Mouse (Mus musculus): ENCODE measurements around the gene Prrxl1. TPM values are rescaled to one million over a fixed set of nuclear protein-coding genes. Genes with fewer than 3 reads are reported as not detected.
A peak's percentile ranks its signal among the peaks of the same experiment; 100 is the strongest.

The Prrxl1 gene
- total RNA-seq, 2 experiments from 2014 or later, result 0.15 TPM; not detected in 1

GRCm38 (mm10) chr14:32597232-32598231 is 1.7 kb upstream of the Prrxl1 start:
- DNase-seq (ENCODE audit: low spot score in 2 of 2), result peak in 1 of 2 experiments; percentile 31
- no peak for TF ChIP-seq CTCF (conservative IDR thresholded peaks at IDR 0.05)
- H3K4me3 ChIP-seq, result peak overlapping the region; percentile 18; the same call in 1 of the 2 replicates
- no peak overlapping the region for H3K27ac ChIP-seq

DNA sequence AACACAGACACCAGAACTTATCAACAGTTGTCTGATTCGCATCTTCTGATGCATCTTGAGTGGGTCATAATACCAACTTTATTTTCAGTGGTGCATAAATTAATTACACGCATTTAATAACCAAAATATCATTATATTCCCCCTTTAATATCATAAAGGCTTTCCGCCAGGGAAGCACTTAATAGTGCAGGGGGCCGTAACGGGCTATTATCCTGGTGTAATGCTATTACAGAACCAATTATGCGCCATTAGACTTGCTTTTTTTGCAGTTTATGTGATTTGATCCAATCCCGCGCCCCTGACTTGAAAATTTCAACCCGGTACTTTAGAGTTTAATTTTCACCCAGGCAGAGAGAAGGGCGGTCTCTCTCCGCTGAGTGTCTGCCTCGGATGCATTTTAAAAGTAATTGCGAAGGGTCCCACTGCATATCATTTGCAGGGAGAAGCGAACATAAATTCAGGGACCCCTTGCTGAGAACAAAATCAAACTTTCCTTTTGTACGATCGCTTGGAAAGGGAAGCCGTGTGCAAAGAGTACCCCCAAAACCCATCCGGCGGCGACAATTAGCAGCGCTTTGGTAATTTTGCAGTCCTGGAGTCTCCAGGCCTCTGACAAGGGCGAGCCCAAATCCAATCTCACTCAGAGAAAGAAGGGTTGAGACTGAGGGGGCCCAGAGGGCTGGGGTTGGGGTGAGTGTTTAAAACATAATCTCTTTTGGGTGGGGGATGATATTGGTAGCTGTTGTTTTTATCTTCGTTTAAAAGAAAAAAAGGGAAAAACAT is 579 bp upstream of the Prrxl1 start:
- Histone ChIP-seq H3K27ac (no peak overlapping the region), H3K4me3 (no peak overlapping the region; the same call in 1 of the 2 replicates)
- no peak for TF ChIP-seq CTCF (conservative IDR thresholded peaks at IDR 0.05)
- DNase-seq (ENCODE audit: low spot score in 2 of 2), result no peak

DNA sequence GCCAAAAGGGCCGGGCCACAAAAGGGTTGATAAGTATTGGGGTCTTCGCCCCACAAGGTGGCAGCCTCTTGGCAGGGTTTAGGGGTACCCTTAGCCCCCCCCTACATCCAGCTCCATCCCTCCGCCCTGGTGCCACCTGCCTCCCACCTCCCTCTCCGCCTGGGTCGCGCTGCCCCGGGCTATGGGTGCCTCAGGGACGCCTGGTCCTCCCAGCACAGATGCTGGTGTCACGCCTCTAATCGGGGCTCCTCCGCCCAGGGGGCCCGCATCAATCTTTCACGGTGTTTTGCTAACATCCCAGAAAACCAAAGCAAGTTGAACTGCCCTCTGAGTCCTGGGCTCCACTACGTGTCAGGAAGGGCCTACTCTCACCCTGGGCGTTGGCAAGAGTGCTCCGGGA is 903 bp downstream of the Prrxl1 start:
- TF ChIP-seq CTCF (conservative IDR thresholded peaks at IDR 0.05), result no peak
- H3K27ac ChIP-seq, result no peak overlapping the region
- H3K4me3 ChIP-seq, result no peak overlapping the region
- no peak for DNase-seq (ENCODE audit: low spot score in 2 of 2)

- Histone ChIP-seq H3K4me3 (no peak overlapping the region), H3K27ac (no peak overlapping the region)
- DNase-seq (ENCODE audit: low spot score in 2 of 2), result no peak
- no peak for TF ChIP-seq CTCF (conservative IDR thresholded peaks at IDR 0.05)
These were observed 6.3 kb downstream of the Prrxl1 start for GRCm38 (mm10) chr14:32605508-32605907.

DNA sequence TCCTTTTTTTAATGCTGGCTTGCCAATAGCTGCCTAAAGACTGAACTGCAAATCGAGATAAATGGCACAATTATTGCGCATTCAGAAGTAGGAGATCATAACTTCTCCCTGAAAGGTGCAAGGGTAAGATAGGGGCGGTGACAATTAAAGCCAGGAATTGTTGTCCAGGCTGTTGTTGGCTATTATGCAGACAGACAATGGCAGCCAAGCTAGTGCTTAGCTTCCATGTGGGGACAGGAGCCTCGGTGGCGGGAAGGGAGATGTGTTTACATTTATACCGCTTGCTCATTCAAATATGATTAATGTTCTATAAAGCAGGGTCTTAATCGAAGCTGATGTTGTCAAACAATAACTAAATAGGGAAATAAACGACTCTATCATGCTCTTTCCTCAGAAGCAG is 7.1 kb downstream of the Prrxl1 start:
- no peak for TF ChIP-seq CTCF (conservative IDR thresholded peaks at IDR 0.05)
- Histone ChIP-seq H3K27ac (no peak overlapping the region), H3K4me3 (no peak overlapping the region)
- no peak for DNase-seq (ENCODE audit: low spot score in 2 of 2)

DNA sequence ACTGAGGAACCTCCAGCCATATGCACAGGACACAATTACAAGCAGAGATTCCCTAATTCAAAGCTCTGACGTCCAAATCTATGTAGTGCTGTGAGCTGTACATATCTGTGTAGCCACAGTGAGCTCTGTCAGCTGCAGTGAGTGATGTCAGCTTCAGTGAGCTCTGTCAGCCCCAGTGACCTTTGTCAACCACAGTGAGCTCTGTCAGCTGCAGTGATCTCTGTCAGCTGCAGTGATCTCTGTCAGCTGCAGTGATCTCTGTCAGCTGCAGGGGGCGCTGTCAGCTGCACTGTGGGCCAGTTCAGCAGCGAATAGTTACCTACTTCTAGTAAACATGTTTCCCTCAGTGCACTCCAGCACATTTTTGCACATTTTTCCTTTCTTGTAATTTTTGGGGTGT is 10.2 kb downstream of the Prrxl1 start:
- Histone ChIP-seq H3K27ac (no peak overlapping the region), H3K4me3 (no peak overlapping the region)
- DNase-seq (ENCODE audit: low spot score in 2 of 2), result peak; percentile 18 to 57
- peak; percentile 89 for TF ChIP-seq CTCF (conservative IDR thresholded peaks at IDR 0.05)

DNA sequence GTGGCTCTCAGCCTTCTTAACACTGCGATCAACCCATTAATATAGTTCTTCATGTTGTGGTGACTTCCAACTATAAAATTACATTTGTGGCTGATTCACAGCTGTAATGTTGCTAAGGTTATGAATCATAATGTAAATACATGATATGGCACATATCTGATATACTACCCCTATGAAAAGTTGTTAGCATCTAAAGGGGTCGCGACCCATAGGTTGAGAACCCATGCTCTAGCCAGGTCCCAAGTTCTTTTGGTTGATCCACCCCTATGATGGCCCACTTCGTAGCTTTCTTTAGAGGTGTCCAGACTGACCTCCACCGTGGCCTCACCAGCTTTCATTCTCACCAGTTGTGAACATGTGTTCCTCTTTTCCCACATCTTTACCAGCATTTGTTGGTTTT is 18.0 kb downstream of the Prrxl1 start:
- no peak for TF ChIP-seq CTCF (conservative IDR thresholded peaks at IDR 0.05)
- DNase-seq (ENCODE audit: low spot score in 2 of 2), result no peak
- H3K27ac ChIP-seq, result no peak overlapping the region
- H3K4me3 ChIP-seq, result no peak overlapping the region

GRCm38 (mm10) chr14:32624245-32624644 is 25.0 kb downstream of the Prrxl1 start:
- TF ChIP-seq CTCF (conservative IDR thresholded peaks at IDR 0.05), result no peak
- no peak overlapping the region for H3K27ac ChIP-seq
- DNase-seq (ENCODE audit: low spot score in 2 of 2), result no peak
- H3K4me3 ChIP-seq, result no peak overlapping the region

GRCm38 (mm10) chr14:32624811-32625210 is 25.6 kb downstream of the Prrxl1 start:
- no peak overlapping the region for H3K4me3 ChIP-seq
- TF ChIP-seq CTCF (conservative IDR thresholded peaks at IDR 0.05), result no peak
- no peak overlapping the region for H3K27ac ChIP-seq
- no peak for DNase-seq (ENCODE audit: low spot score in 2 of 2)

DNA sequence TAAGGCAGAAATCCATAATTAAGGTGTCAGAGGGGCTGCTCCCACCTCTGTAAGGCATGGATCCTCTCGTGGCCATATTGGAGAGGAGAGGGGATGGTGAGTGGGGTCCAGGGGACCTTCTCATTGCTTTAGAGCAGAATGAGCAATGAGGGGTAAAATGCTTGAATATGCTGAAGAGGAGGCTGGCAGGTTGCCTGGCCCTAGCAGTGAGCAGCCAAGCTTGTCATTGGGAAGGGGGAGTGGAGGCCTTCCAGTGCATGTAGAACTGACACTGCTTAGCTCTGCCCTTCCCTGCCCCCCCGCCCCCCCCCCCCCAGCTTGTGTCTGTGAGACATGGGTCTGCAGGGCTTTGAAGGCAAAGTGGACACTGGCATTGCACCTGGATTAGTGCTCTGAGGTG is 28.1 kb downstream of the Prrxl1 start:
- no peak for TF ChIP-seq CTCF (conservative IDR thresholded peaks at IDR 0.05)
- Histone ChIP-seq H3K27ac (no peak overlapping the region), H3K4me3 (no peak overlapping the region)
- no peak for DNase-seq (ENCODE audit: low spot score in 2 of 2)

GRCm38 (mm10) chr14:32628584-32628983 is 29.4 kb downstream of the Prrxl1 start:
- H3K27ac ChIP-seq, result no peak overlapping the region
- TF ChIP-seq CTCF (conservative IDR thresholded peaks at IDR 0.05), result peak; percentile 61
- no peak overlapping the region for H3K4me3 ChIP-seq
- no peak for DNase-seq (ENCODE audit: low spot score in 2 of 2)

DNA sequence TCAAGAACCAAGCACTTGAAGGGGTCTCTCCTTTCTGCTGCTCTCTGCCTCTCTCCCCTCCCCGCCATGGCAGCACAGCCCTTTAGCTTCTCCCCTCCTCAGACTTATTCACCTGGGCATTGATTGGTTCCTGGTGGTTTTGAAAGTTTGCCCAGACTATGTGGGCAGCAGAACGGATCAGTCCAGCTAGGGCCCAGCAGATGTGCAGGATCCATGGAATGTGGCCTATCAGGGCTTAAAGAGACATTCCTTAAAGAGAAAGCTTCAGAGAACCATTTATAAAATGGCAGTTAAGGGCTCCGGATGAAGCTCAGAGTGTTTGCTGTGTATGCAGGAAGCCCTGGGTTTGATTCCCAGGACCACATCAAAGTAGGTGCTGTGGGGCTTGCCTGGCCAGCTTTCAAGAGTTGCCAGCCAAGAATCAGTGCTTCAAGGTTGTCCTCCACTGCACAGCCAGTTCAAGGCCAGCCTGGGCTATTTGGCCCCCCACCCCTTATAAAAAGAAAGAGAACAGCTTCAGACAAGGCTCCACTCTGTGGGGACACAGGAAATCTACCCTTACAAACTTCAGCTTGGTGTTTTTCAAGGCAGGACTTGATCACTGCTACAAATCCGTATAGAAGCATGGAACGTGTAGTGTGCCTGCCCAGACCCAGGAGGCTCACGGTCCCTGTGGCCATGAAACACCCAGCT is 33.8 kb downstream of the Prrxl1 start:
- no peak overlapping the region for H3K4me3 ChIP-seq
- H3K27ac ChIP-seq, result no peak overlapping the region
- TF ChIP-seq CTCF (conservative IDR thresholded peaks at IDR 0.05), result no peak
- no peak for DNase-seq (ENCODE audit: low spot score in 2 of 2)

Measured in layer of hippocampus, adult 2 months (tissue).